In the genomic region with DNA sequence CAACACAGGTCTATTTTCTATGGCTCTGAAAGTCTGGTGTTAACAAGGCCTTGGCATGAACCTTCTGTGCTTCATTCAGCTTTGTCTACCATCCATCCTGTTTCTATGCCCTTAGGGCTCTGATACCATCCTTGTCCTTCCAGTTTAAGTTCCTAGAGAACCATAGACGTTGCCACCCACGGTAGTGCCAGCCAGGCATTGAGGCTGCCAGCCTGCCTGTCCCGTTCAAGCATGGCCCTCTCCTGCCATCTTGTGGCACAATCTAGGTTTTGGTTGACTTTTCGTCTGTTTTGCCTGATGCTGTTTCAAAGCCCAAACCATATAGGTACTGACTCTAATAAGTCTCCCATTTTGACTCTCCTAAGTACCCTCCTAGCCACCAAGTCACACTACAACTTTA, we compare ENCODE assay signal across 8 mouse cellular contexts. TPM values are rescaled to one million over a fixed set of nuclear protein-coding genes. Genes with fewer than 3 reads are reported as not detected.
A peak's percentile ranks its signal among the peaks of the same experiment; 100 is the strongest.
DNase-seq lines count a peak whose midpoint lies in the region; ATAC-seq and TF ChIP-seq lines count a peak whose summit lies in the region.

No protein-coding gene starts in this region.

- ATAC-seq in liver, embryonic 14.5 days (ENCODE audit: insufficient read depth) = no peak
- 0 out of 2 replicates have a peak, but pooled peaks have one; percentile 22 for ATAC-seq in neutrophil, adult 5-6 weeks (ENCODE audit: extremely low read depth, insufficient number of reproducible peaks, low FRiP score, poor library complexity, severe bottlenecking)

- H3K27ac ChIP-seq in liver, embryonic 14.5 days = no peak overlapping the region

- peak; percentile 81 for TF ChIP-seq CTCF in C2C12 (IDR thresholded peaks at IDR 0.05; ENCODE audit: control insufficient read depth, insufficient read depth, insufficient read length)
- peak; percentile 72 for TF ChIP-seq CTCF in liver, embryonic 14.5 days (IDR thresholded peaks at IDR 0.05; ENCODE audit: low read depth)

- peaks cover 4% of the 10 kb centered on the region for H3K27me3 ChIP-seq in C2C12 (ENCODE audit: control insufficient read depth, insufficient read depth, insufficient read length)
- no peaks in the 10 kb centered on the region for H3K27me3 ChIP-seq in liver, embryonic 14.5 days (ENCODE audit: control insufficient read depth, insufficient read depth, low read length)

- no peaks in the 10 kb centered on the region for H3K4me1 ChIP-seq in liver, embryonic 14.5 days (replicated peaks; ENCODE audit: control insufficient read depth in 2 of 2, insufficient read depth in 2 of 2, low read length in 1 of 2)

- no peaks in the 10 kb centered on the region for H3K79me2 ChIP-seq in C2C12 (ENCODE audit: control insufficient read depth, insufficient read depth)

- WGBS in liver, embryonic 14.5 days (ENCODE audit: insufficient replicate concordance) = 2% methylated on average over 4 of the region's 4 CpGs

- no peaks in the 10 kb centered on the region for H3K9me3 ChIP-seq in liver, embryonic 14.5 days (ENCODE audit: control insufficient read depth, low read length)

- no peak overlapping the region for H3ac ChIP-seq in C2C12 (ENCODE audit: control insufficient read depth, insufficient read length, low read depth)

- H3K79me3 ChIP-seq in C2C12 (ENCODE audit: low read depth) = no peaks in the 10 kb centered on the region

- no peak overlapping the region for H3K9ac ChIP-seq in liver, embryonic 14.5 days (replicated peaks)

- DNase-seq in adrenal gland, adult 8-10 months = peak; percentile 50
- peak; percentile 76 for DNase-seq in embryo, embryonic 9.5 days (ENCODE audit: extremely low spot score)
- DNase-seq in heart, adult 8-10 months (ENCODE audit: low spot score) = peak; percentile 62
- DNase-seq in kidney, adult 8-10 months = peak; percentile 51 to 76
- DNase-seq in liver, embryonic 14.5 days (ENCODE audit: low read depth in 3 of 3, low spot score in 3 of 3) = no peak
- DNase-seq in thymus, postnatal 4 days = peak; percentile 80

- H3K4me3 ChIP-seq in C2C12 (ENCODE audit: insufficient read depth, poor library complexity, severe bottlenecking) = no peak overlapping the region
- H3K4me3 ChIP-seq in liver, embryonic 14.5 days (ENCODE audit: insufficient read depth in 1 of 2, low read depth in 2 of 2, low read length in 2 of 2) = no peak overlapping the region

- H3K4me2 ChIP-seq in liver, embryonic 14.5 days (ENCODE audit: low read depth) = no peak overlapping the region

- H3K36me3 ChIP-seq in C2C12 (ENCODE audit: control insufficient read depth, insufficient read depth) = no peaks in the 10 kb centered on the region
- no peaks in the 10 kb centered on the region for H3K36me3 ChIP-seq in liver, embryonic 14.5 days (replicated peaks; ENCODE audit: control insufficient read depth, insufficient read depth, low read depth)

- TF ChIP-seq EP300 in liver, embryonic 14.5 days (IDR thresholded peaks at IDR 0.05; ENCODE audit: low read depth) = no peak

TF ChIP-seq in C2C12, 6 proteins besides CTCF, POLR2A, EP300 and RAD21:
- TF ChIP-seq CEBPB (IDR thresholded peaks at IDR 0.05; ENCODE audit: low read depth) (no peak), MYOD1 (IDR thresholded peaks at IDR 0.05; ENCODE audit: control insufficient read depth, insufficient read length, low read depth) (no peak), FOSL1 (IDR thresholded peaks at IDR 0.05; ENCODE audit: insufficient read depth, low read length, poor library complexity, severe bottlenecking) (no peak), USF1 (IDR thresholded peaks at IDR 0.05; ENCODE audit: low read depth) (no peak), MAX (IDR thresholded peaks at IDR 0.05) (no peak), MYOG (IDR thresholded peaks at IDR 0.05; ENCODE audit: control insufficient read depth, extremely low read depth, insufficient read length) (no peak)

RNA-seq across cellular contexts. Expression of gene Iyd, which starts 8.7 kb away (rescaled TPM):
- not detected for polyA plus RNA-seq in C2C12 (2012; fragmentation: generic; extraction: Trizol)
- total RNA-seq in adrenal gland, adult 8-10 months (2022) = under 1 TPM in 3 of 4 experiments, not detected in 1; 0.28 to 0.42 (median 0.35) TPM
- total RNA-seq in heart, adult 8-10 months (2022) = not detected
- 2.5 and 3.8 TPM in 2 replicates for polyA plus RNA-seq in liver, embryonic 14.5 days (2012; rRNA removed)
- 9.8 and 12.4 TPM in 2 replicates for polyA plus RNA-seq in liver, embryonic 14.5 days (2014; fragmentation: Nextera tagmentation; extraction: Ambion mirVana)
- not detected in 2 replicates for total RNA-seq in neutrophil, adult 5-6 weeks (2017)

Comparison
In these comparisons a context has a peak if more than half of its experiments do, and no peak if none do; other contexts are left out.
1. DNase-seq: peak in adrenal gland, adult 8-10 months (single experiment), embryo, embryonic 9.5 days (single experiment), heart, adult 8-10 months (single experiment), kidney, adult 8-10 months (2 of 2) and thymus, postnatal 4 days (single experiment); none in liver, embryonic 14.5 days (0 of 3).